Mouse (Mus musculus) heart, postnatal 14 days (tissue): ENCODE measurements at regions not wholly inside any gene's neighbourhood (a gene's known extent, or its start where the extent isn't known, plus 50 kb on each side); places are given as distances from the start of the nearest gene placed in this dataset.

Experiments used
- microRNA-seq, 2 experiments: library from miRNA; unstranded; fragments of <30 nt; microRNA quantifications; one replicate each; pipeline ENCODE4 v1.2.0; 2021 to 2022

Small RNA genes lying in the stretch of these regions (microRNA-seq; reads per million reads assigned to microRNA genes)
- 0 reads per million in 2 experiments for gene Mir6368
